Mouse (Mus musculus) lung, postnatal 0 days (tissue): ENCODE measurements around the gene Nrp2. TPM values are rescaled to one million over a fixed set of nuclear protein-coding genes. Genes with fewer than 3 reads are reported as not detected.

Experiments
- ATAC-seq: fragments of 200-750 bp; cut with Nextera tagmentation; 2 replicates; pipeline ENCODE4 v1.8.0; 2017; ENCODE audit warnings: moderate library complexity
- DNase-seq: peaks from one replicate; pipeline ENCODE4 v3.0.0-alpha.2; 2016; ENCODE audit warnings: low spot score
- H3K27ac ChIP-seq: fragments of 300-500 bp; sonication (generic); 2 replicates; pipeline ENCODE4 v1.5.1; 2014; ENCODE audit warnings: antibody characterized with exemption, mild to moderate bottlenecking, low read length, mixed read lengths
- H3K27me3 ChIP-seq: fragments of 300-500 bp; sonication (generic); replicated peaks from 2 replicates; pipeline ENCODE4 v1.6.1; 2014; ENCODE audit warnings: low read length, mixed read lengths; ENCODE audit not compliant: insufficient read depth
- H3K36me3 ChIP-seq: fragments of 300-500 bp; sonication (generic); 2 replicates; pipeline ENCODE4 v1.6.1; 2014; ENCODE audit warnings: low read length, mixed read lengths; ENCODE audit not compliant: insufficient read depth
- H3K4me1 ChIP-seq: fragments of 300-500 bp; sonication (generic); 2 replicates; pipeline ENCODE4 v1.6.1; 2014; ENCODE audit warnings: antibody characterized with exemption, low read depth, low read length, mixed read lengths; ENCODE audit not compliant: insufficient read depth
- H3K4me2 ChIP-seq: fragments of 300-500 bp; sonication (generic); replicated peaks from 2 replicates; pipeline ENCODE4 v1.6.1; 2014; ENCODE audit warnings: low read depth, mild to moderate bottlenecking, low read length, moderate library complexity, mixed read lengths
- H3K4me3 ChIP-seq: fragments of 300-500 bp; sonication (generic); 2 replicates; pipeline ENCODE4 v1.5.1; 2014; ENCODE audit warnings: low read depth, low read length
- H3K9ac ChIP-seq: fragments of 300-500 bp; sonication (generic); replicated peaks from 2 replicates; pipeline ENCODE4 v1.6.1; 2014; ENCODE audit warnings: low read depth, mild to moderate bottlenecking
- H3K9me3 ChIP-seq: fragments of 300-500 bp; sonication (generic); 2 replicates; pipeline ENCODE4 v1.6.1; 2016; ENCODE audit warnings: low read length, mixed read lengths
- CTCF ChIP-seq: IDR thresholded peaks from 2 replicates; pipeline ENCODE4 v1.5.1; 2016; ENCODE audit warnings: antibody characterized with exemption, mild to moderate bottlenecking
- EP300 ChIP-seq: IDR thresholded peaks from 2 replicates; pipeline ENCODE4 v1.6.1; 2016; ENCODE audit warnings: antibody characterized with exemption, mild to moderate bottlenecking, control low read depth
- WGBS: fragments of 180-500 bp; shearing (Covaris S2); extraction: QIAGEN DNeasy Blood & Tissue Kit; methylation state at CpG from one replicate; pipeline ENCODE4 v1.1.7; 2014; 5-methylcytosine and 5-hydroxymethylcytosine counted together
- polyA plus RNA-seq: library from polyadenylated mRNA; unstranded; fragments of >200 nt; fragmentation: Nextera tagmentation; extraction: Ambion mirVana; gene quantifications from 2 replicates; pipeline ENCODE4 v1.2.1, GENCODE M21; 2015

Gene Nrp2
- polyA plus RNA-seq, 1 experiment from 2014 or later: 14.0 TPM

- whole genome bisulfite sequencing: 47% methylated on average over 15 of the region's 15 CpGs
- ATAC-seq (no peak), DNase-seq (no peak)
- no peak overlapping the region for H3K27ac ChIP-seq
- H3K27me3 ChIP-seq: no peaks in the 10 kb centered on the region
- H3K4me2 ChIP-seq: no peak overlapping the region
- peaks cover 4% of the 10 kb centered on the region for H3K4me1 ChIP-seq
- no peak overlapping the region for H3K9ac ChIP-seq
- peaks cover 18% of the 10 kb centered on the region for H3K36me3 ChIP-seq
- H3K9me3 ChIP-seq: no peaks in the 10 kb centered on the region
- TF ChIP-seq CTCF: no peak
- no peak for TF ChIP-seq EP300
- no peak overlapping the region for H3K4me3 ChIP-seq
These were observed 77.1 kb downstream of the Nrp2 start for GRCm38 (mm10) chr1:62780068-62780761.

- H3K27me3 ChIP-seq: no peaks in the 10 kb centered on the region
- 84% methylated on average over 2 of the region's 2 CpGs for WGBS
- H3K9me3 ChIP-seq: no peaks in the 10 kb centered on the region
- H3K27ac ChIP-seq: no peak overlapping the region
- H3K9ac ChIP-seq: no peak overlapping the region
- no peak for TF ChIP-seq CTCF
- TF ChIP-seq EP300: no peak
- H3K36me3 ChIP-seq: peaks cover 18% of the 10 kb centered on the region
- no peak for ATAC-seq
- H3K4me3 ChIP-seq: no peak overlapping the region
- no peak for DNase-seq
- H3K4me1 ChIP-seq: peaks cover 4% of the 10 kb centered on the region; the same call in 1 of the 2 replicates
- H3K4me2 ChIP-seq: no peak overlapping the region
These were observed 79.1 kb downstream of the Nrp2 start for GRCm38 (mm10) chr1:62782155-62782554.

- DNase-seq: no peak
- no peak overlapping the region for H3K4me2 ChIP-seq
- H3K36me3 ChIP-seq: peaks cover 18% of the 10 kb centered on the region
- H3K27me3 ChIP-seq: no peaks in the 10 kb centered on the region
- ATAC-seq: no peak
- H3K4me1 ChIP-seq: peaks cover 3% of the 10 kb centered on the region; the same call in 1 of the 2 replicates
- H3K9ac ChIP-seq: no peak overlapping the region
- no peak for TF ChIP-seq EP300
- no peak for TF ChIP-seq CTCF
- H3K4me3 ChIP-seq: no peak overlapping the region
- H3K9me3 ChIP-seq: no peaks in the 10 kb centered on the region
- no peak overlapping the region for H3K27ac ChIP-seq
These were observed 79.5 kb downstream of the Nrp2 start for GRCm38 (mm10) chr1:62782573-62782972.

GRCm38 (mm10) chr1:62783354-62784083 lies 80.4 kb downstream of the Nrp2 start:
- TF ChIP-seq EP300 (no peak), CTCF (peak; percentile 52)
- Histone ChIP-seq H3K4me1 (no peaks in the 10 kb centered on the region), H3K27me3 (no peaks in the 10 kb centered on the region), H3K36me3 (peaks cover 18% of the 10 kb centered on the region), H3K9ac (no peak overlapping the region), H3K4me3 (no peak overlapping the region), H3K4me2 (no peak overlapping the region), H3K9me3 (no peaks in the 10 kb centered on the region), H3K27ac (no peak overlapping the region)
- 79% methylated on average over 18 of the region's 18 CpGs for WGBS
- no peak for DNase-seq
- no peak for ATAC-seq

GRCm38 (mm10) chr1:62784084-62784392 lies 81.0 kb downstream of the Nrp2 start:
- WGBS: 52% methylated on average over 5 of the region's 5 CpGs
- DNase-seq: no peak
- no peak for ATAC-seq

GRCm38 (mm10) chr1:62786255-62786654 lies 83.2 kb downstream of the Nrp2 start:
- ATAC-seq (no peak), DNase-seq (peak; percentile 58)
- H3K27me3 ChIP-seq: no peaks in the 10 kb centered on the region
- no peaks in the 10 kb centered on the region for H3K9me3 ChIP-seq
- no peak overlapping the region for H3K4me2 ChIP-seq
- no peak overlapping the region for H3K27ac ChIP-seq
- H3K9ac ChIP-seq: no peak overlapping the region
- peaks cover 12% of the 10 kb centered on the region for H3K36me3 ChIP-seq
- H3K4me1 ChIP-seq: no peaks in the 10 kb centered on the region
- H3K4me3 ChIP-seq: no peak overlapping the region
- WGBS: 24% methylated on average over 5 of the region's 5 CpGs
- TF ChIP-seq CTCF (peak; percentile 86), EP300 (no peak)

More at GRCm38 (mm10) chr1:62784084-62784392, 81.0 kb downstream of the Nrp2 start:
- no peak overlapping the region for H3K9ac ChIP-seq
- peaks cover 18% of the 10 kb centered on the region for H3K36me3 ChIP-seq
- no peak overlapping the region for H3K4me2 ChIP-seq
- TF ChIP-seq CTCF (no peak), EP300 (no peak)
- H3K4me1 ChIP-seq: no peaks in the 10 kb centered on the region
- H3K4me3 ChIP-seq: no peak overlapping the region
- H3K27me3 ChIP-seq: no peaks in the 10 kb centered on the region
- no peak overlapping the region for H3K27ac ChIP-seq
- no peaks in the 10 kb centered on the region for H3K9me3 ChIP-seq
